Mouse (Mus musculus) G1E-ER4 (cell line): ENCODE measurements around the gene Csad. TPM values are rescaled to one million over a fixed set of nuclear protein-coding genes. Genes with fewer than 3 reads are reported as not detected.

ENCODE experiments used
- GATA1 ChIP-seq: IDR thresholded peaks from one replicate; pipeline ENCODE4 v1.8.0; 2012; ENCODE audit warnings: low read length, inconsistent platforms
- polyA plus RNA-seq: library from polyadenylated mRNA; stranded (reverse); fragments of >175 nt; gene quantifications from 2 replicates; pipeline ENCODE4 v1.2.3, GENCODE M21; 2012

The Csad gene
- polyA plus RNA-seq, 1 experiment: 8.9 TPM

DNA sequence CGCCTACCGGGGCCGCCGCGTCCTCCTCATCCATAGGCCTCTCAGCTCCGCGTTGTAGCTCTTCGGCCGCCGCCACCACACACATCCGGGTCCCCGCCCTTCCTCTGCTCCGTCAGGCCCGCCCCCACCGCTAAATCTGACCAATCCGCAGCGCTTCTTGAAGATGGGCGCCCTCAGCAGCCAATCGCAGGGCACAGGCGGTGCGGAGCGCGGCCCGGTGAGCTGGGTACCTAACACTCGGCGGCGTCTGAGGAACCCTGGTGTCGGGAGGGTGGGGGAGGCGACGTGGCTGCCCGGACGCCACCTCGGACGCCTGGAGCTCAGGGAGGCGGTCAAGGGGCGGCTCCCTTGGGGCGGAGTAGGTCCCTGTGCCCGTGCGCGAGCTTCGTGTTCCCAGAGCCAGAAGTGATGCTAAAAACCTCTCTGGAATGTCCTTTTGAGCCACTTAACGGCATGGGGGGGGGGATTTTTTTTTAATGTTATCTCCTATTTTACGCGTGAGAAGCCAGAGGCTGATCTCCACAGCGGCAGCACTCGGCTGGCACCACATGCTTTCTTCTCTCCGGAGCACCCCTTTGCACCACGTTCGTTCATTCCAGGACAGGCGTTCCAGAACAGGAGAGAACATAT lies 68.3 kb downstream of the Csad start, which contains the start of gene Spryd3:
Gene Spryd3, minus strand, starts transcription at position 106 of the 630 bp plus-strand sequence.
- no peak for TF ChIP-seq GATA1

DNA sequence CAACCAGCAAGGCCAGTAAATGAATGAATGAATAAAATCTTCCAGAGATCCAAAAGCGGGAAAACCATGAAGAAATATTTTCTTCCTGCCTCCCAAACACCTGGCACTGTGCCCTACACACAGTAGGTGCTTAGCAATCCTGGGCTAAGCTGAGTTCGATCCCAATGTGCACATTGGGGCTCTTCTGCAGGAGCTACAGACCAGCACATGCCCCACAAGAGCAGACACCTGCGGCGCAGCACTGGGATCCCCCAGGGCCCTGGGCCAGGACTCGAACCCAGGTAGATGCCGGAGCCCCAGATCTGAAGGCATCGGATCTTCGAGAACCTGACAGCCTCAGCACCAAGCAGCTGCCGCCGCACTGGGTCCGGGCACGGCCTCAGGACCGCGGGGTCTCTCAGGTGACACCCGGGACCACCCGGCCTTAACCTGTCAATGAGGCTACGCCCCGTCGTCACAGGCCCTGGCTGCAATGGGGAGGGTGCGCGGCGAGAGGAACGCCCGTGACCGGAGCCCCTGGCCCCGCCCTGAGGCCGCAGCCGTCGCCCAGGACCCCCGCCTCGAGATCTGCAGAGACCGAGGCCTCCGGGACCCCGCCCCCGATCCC lies 68.9 kb downstream of the Csad start:
- TF ChIP-seq GATA1: no peak

DNA sequence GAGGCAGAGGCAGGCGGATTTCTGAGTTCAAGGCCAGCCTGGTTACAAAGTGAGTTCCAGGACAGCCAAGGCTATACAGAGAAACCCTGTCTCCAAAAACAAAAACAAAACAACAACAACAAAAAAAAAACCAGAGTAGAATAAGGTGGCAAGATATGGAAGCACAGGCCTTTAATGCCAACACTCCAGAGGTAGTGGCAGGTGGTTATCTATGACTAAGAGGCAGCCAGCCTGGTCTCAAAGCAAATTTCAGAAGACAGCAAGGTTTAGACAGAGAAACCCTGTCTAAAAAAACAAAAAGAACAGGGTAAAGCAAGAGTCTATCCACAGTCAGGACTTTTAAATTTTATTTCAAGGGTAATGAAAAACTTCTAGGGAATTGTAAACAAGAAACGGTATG lies 69.8 kb downstream of the Csad start:
- no peak for TF ChIP-seq GATA1

DNA sequence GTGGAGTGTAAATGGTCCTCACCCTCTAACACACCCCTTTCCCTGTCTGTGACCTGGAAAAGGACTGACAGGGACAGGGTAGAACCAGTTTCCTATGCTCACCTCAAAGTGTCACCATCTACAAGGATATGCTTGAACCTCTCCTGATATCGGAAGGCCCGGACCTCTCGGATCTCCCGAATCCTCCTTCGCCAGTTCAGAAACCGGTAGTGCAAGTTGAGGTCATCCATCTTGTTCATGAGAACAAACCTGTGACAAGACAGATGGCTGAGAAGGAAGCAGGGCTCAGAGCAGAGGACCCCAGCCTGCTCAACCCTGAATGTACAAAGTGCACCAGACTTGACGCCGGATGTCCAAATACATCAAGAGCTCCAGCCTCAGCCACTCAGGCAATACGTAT lies 71.2 kb downstream of the Csad start:
- TF ChIP-seq GATA1: no peak

Other genes starting within 250 kb of the Csad start
- not detected in 2 replicates for gene Krt8, start 200.2 kb downstream of the Csad start, polyA plus RNA-seq
- not detected in 2 replicates for gene Krt18, start 176.5 kb downstream of the Csad start, polyA plus RNA-seq
- gene Eif4b, start 131.0 kb downstream of the Csad start, polyA plus RNA-seq: 375 and 424 TPM in 2 replicates
- 0.27 and 0.48 TPM in 2 replicates for gene Tns2, start 104.3 kb downstream of the Csad start, polyA plus RNA-seq
- gene Spryd3, start 68.5 kb downstream of the Csad start, polyA plus RNA-seq: 17.4 and 17.7 TPM in 2 replicates
- gene Igfbp6, start 60.4 kb downstream of the Csad start, polyA plus RNA-seq: 0.16 and 0.45 TPM in 2 replicates
- gene Soat2, start 54.2 kb downstream of the Csad start, polyA plus RNA-seq: 5.5 and 5.9 TPM in 2 replicates
- 14.6 and 16.0 TPM in 2 replicates for gene Zfp740, start 1.5 kb downstream of the Csad start, polyA plus RNA-seq
- gene Itgb7, start 27.2 kb upstream of the Csad start, polyA plus RNA-seq: 29.3 and 36.6 TPM in 2 replicates
- gene Rarg, start 52.8 kb upstream of the Csad start, polyA plus RNA-seq: 2.6 and 2.9 TPM in 2 replicates
- gene Gm9918, start 65.8 kb upstream of the Csad start, polyA plus RNA-seq: not detected in 2 replicates
- 74.7 and 76.7 TPM in 2 replicates for gene Mfsd5, start 74.7 kb upstream of the Csad start, polyA plus RNA-seq
- gene Espl1, start 91.5 kb upstream of the Csad start, polyA plus RNA-seq: 38.5 and 42.8 TPM in 2 replicates
- gene Pfdn5, start 121.4 kb upstream of the Csad start, polyA plus RNA-seq: 9.9 and 26.7 TPM in 2 replicates
- gene Myg1, start 127.0 kb upstream of the Csad start, polyA plus RNA-seq: 74.6 and 92.3 TPM in 2 replicates
- gene Aaas, start 146.0 kb upstream of the Csad start, polyA plus RNA-seq: 194 and 207 TPM in 2 replicates
- not detected in 2 replicates for gene Sp7, start 162.5 kb upstream of the Csad start, polyA plus RNA-seq
- gene Sp1, start 201.4 kb upstream of the Csad start, polyA plus RNA-seq: 15.3 and 42.1 TPM in 2 replicates
- gene Amhr2, start 240.6 kb upstream of the Csad start, polyA plus RNA-seq: not detected in 2 replicates